Mouse (Mus musculus): ENCODE measurements around the gene Gm42372.
"Not testable (repeated sequence)": the region's sequence is repeated elsewhere in the genome, so short reads cannot be mapped to it uniquely, and the experiment has no call there.

The Gm42372 gene

GRCm38 (mm10) chr7:16982859-16983568 lies at the start of gene Gm42372:
Gene Gm42372 (plus strand): TSS chr7:16983086.
- peak; percentile 96 for DNase-seq (ENCODE audit: low read depth, low spot score)

- DNase-seq (ENCODE audit: low read depth, low spot score) = peak; percentile 44
Observed at GRCm38 (mm10) chr7:16937312-16937711, 45.6 kb upstream of the Gm42372 start.

DNA sequence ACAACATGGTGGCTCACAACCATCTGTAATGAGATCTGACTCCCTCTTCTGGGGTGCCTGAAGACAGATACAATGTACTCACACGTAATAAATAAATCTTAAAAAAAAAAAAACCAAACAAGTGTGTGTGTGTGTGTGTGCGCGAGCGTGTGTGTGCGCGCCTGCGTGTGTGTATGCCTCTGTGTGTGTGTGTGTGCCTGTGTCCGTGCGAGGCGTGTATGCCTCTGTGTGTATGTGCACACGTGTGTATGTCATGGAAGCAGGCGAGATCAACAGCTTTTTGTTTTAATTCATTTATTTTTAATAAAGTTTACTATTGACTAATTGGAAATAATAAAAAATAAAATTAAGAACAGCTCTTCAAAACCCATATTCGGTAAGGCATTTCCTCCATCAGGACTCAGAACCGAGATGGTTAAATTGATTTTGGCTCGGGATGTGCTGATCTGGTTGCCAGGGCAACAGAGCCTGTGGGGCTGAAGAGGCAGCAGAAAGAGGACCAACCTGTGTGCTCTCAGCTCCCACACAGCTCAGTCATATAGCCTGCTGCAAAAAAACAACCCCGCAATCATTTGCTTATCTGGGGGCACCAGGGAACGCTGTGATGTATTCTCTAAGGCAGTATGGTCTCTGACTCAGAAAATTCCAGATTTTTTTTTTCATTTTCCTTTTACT lies 44.6 kb upstream of the Gm42372 start:
- DNase-seq (ENCODE audit: low read depth, low spot score) = no peak

- DNase-seq (ENCODE audit: low read depth, low spot score) = no peak
Observed at GRCm38 (mm10) chr7:16940292-16940691, 42.6 kb upstream of the Gm42372 start.

DNA sequence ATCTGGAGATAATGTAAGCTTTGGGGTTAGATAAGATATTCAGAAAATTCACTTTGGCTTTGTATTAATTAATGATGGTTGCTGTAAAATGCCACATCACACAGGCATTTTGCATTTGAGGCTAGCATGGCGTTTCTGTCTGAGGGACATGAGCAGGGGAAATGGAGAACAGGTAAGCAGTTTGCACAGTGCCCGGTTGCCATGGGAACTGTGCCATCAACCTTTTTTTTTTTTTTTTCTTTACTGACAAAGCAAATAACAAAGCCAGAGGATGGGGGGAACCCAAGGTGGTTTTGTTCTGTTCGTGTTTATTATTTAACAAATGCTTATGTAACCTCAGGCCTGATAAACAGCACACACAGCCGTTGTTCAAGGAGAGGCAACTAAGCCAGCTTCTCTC lies 40.0 kb upstream of the Gm42372 start:
- DNase-seq (ENCODE audit: low read depth, low spot score) = no peak

DNA sequence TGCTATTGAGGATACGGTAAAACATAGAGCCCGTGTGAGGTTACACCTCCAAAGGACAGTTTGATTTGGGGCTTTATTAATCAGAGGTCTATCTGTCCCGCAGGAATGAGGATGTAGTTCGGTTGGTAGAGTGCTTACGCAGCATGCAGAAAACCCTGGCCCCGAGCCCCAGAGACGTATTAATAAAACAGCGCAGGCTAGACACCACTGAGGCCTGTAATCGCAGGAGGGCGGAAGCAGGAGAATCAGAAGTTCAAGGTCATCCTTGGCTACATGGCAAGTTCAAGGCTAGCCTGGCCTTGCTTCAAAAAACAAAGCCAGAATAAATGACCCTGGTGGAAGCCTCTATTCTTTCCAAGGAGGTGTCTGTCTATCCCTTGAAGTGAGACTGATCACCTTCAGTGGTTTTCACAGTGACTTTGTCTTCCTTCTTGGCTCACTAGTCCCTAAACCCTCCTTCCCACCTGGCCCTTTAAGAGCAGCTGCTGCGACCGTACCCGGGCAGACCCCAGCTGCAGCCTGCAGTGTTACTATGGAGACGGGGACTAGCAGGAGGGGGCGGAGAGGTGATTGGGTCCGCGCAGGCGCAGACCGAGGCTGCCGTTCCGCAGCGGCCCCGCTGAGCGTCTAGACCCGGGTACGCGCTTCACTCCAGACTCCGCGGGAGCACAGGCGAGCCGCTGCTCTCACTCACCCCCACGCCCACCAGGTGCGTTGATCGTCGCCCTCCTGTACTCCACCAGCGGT lies 38.7 kb upstream of the Gm42372 start, which contains the start of gene Pnmal2:
Gene Pnmal2 (plus strand): TSS at position 622 of the 747 bp plus-strand sequence.
- DNase-seq (ENCODE audit: low read depth, low spot score) = peak; percentile 79

DNA sequence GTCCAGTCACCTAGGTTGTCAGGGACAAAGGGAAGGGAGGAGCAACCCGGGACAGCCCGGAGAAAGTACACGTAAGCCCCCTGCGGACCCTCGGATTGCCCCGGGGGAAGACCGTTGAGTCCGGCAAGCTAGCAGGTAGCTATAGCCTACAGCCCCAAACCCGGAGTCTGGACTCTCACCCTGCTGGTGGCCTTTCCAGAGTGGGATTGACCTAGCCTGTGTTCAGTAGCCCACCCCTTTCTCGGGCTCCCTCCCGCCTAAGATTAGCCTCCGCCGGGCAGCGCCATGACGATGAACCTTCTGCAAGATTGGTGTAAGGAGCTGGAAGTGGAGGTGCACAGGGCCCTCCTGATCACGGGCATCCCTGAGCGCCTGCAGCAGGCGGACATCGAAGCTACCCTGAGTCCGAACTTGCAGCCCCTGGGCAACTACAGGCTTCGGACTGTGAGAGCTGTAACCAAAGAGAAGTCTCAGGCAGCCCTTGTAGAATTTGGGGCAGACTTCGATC lies 38.0 kb upstream of the Gm42372 start:
- DNase-seq (ENCODE audit: low read depth, low spot score) = no peak

GRCm38 (mm10) chr7:16945419-16945818 lies 37.5 kb upstream of the Gm42372 start:
- DNase-seq (ENCODE audit: low read depth, low spot score) = no peak

- no peak for DNase-seq (ENCODE audit: low read depth, low spot score)
Observed at GRCm38 (mm10) chr7:16946441-16947348, 36.2 kb upstream of the Gm42372 start.

DNA sequence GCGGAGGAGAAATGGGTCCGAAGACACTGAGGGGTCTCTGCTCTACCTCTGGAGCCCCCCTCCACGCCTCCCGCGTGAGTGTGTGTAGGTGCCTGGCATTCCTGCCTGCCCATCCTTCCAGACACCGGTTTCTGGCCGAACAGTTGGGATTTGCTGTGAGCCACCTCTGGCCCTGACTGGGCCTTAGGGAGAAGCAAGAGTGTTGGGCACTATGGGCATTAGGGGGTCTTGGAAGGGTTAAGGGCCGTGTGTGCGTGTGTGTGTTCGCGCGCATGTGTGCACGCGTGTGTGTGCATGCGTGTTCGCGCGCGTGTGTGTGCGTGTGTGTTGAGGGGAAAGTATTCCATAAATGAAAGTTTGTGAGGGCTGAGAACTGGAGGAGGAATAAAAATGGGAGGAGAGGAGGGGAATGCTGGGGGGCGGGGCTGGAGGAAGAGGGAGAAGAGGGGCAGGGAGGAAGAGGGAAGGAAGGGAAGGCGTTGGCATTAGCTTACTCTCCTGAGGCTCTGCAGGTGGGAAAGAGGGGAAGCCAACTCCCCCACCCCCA lies 35.5 kb upstream of the Gm42372 start:
- no peak for DNase-seq (ENCODE audit: low read depth, low spot score)

DNA sequence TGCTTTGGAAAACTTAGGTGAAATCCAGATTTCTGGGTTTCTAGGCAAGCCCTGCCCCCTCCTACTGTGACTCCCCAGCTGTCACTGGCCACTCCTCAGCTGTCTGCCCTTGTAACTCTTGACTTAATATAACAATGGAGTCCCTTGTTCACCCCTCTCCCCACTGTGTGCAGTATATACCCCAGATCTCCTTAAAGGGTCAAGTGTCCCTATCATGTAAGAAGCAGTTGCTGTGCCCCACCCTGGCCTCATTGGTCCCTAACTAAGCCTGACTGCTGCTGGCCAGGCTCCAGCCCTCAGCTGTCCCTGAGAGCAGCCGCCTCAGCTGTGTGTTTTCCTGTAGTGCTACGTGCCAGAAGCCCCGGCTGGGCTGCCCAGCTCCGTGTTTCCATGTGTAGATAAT lies 34.9 kb upstream of the Gm42372 start:
- DNase-seq (ENCODE audit: low read depth, low spot score) = no peak

DNA sequence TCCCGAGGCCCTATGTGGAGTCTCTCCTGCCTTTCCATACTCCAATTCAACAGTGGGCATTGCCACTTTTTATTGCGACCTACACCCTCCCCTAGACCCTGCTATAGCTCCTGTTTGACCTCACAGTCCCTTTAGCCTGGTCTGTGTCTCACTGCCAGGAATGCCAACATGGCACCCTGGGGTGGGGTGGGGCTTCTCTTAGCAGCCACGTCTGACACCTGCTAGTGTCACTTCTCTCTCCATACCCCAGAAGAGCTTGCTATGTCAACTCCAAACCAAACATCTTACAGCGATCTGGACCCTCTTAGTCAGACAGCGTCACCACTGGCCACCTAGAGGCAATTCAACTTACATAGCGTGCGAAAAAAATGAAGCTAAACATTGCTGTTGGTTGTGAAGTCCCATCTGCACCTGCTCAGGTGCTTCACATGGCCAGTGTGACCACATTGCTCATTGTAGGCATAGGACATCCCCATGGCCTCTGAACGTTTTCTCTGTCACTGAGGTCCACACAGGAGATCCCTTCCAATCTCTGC lies 33.9 kb upstream of the Gm42372 start:
- no peak for DNase-seq (ENCODE audit: low read depth, low spot score)

GRCm38 (mm10) chr7:16949908-16950841 lies 32.7 kb upstream of the Gm42372 start:
- peak; percentile 86 for DNase-seq (ENCODE audit: low read depth, low spot score)

GRCm38 (mm10) chr7:16950861-16951635 lies 31.8 kb upstream of the Gm42372 start:
- DNase-seq (ENCODE audit: low read depth, low spot score) = peak; percentile 91

DNA sequence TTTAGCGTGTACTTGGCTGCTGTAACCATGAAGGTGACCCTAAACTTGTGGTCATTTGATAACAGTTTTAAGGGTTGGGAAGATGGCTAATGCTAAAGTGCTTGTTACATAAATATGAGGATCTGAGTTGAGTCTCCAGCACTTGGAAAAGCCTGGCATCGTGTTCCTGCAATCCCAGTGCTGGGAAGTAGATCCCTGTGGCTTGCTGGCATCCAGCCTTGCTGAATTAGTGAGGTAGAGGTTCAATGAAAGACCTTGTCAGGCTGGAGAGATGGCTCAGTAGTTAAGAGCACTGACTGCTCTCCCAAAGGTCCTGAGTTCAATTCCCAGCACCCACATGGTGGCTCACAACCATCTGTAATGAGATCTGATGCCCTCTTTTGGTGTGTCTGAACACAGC lies 29.1 kb upstream of the Gm42372 start:
- DNase-seq (ENCODE audit: low read depth, low spot score) = not testable (repeated sequence)

DNA sequence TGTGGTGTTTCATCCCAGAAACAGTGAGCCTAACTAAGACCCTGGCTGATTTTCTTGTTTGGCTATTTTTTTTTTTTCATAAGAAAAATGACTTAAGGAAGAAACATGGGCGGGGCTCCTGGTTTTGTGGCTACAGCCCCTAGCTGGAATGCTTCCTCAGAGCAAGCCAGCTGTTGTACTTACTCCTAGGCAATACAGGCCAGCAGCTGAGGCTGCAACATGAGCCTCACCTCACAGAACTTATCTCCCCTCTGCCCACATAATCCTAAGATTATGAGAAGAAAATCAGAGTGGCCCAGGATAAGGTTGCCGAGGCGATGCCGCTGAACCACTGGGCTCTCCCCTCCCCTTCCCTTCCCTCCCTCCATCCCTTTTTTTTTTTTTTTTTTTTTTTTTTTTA lies 27.2 kb upstream of the Gm42372 start:
- no peak for DNase-seq (ENCODE audit: low read depth, low spot score)

DNA sequence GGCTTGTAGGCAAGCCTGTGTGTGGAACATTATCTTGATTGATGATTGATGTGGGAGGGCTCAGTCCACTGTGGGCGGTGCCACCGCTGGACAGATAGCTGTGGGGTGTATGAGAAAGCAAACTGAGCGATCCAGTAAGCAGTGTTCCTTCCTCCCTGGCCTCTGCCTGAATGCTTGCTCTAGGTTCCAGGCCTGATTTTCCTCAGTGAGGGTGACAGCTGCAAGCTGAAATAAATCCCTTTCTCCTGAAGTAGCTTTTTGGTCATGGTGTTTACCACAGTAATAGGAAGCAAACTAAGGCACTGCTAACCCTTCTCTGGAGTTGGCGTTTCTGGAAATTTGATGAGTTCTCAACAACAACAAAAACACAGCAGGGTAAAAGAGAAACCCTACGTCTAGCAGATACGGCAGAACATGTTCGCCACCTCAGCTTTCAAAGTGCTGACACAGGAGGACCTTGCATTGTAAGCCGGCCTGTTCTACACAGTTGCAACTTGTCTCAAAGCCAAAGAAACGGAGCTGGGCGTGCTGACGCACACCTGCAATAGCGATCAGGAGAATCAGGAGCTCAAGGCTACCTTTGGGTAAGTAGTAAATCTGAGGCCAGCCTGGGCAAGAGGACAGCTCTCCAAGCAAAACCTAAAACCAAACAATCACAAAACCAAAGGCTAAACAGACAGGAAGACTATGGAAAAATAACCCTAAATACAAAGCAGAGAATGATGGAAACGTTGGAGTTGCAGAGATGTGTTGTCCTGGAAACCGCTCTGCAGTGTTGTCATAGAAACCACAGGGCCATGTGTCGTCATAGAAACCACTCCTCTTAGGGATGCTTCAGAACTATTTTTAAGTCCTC lies 26.2 kb upstream of the Gm42372 start:
- DNase-seq (ENCODE audit: low read depth, low spot score) = no peak

Data from CD4-positive, CD25-positive, alpha-beta regulatory T cell, adult 2 months (primary cell).